Comparison of ENCODE assay signal across 7 mouse cellular contexts in genomic region chr3:60762874-60763273, GRCm38 (mm10).
A peak's percentile ranks its signal among the peaks of the same experiment; 100 is the strongest.
DNase-seq lines count a peak whose midpoint lies in the region; ATAC-seq and TF ChIP-seq lines count a peak whose summit lies in the region.

No protein-coding gene starts in this region.

- no peak overlapping the region for H3K4me2 ChIP-seq in limb, embryonic 14.5 days (replicated peaks; ENCODE audit: low read depth, low read length, severe bottlenecking)
- H3K4me2 ChIP-seq in neural tube, embryonic 11.5 days (ENCODE audit: low read depth), result no peak overlapping the region

- no peaks in the 10 kb centered on the region for H3K4me1 ChIP-seq in limb, embryonic 14.5 days (ENCODE audit: control insufficient read depth, insufficient read depth, low read length)
- H3K4me1 ChIP-seq in neural tube, embryonic 11.5 days (ENCODE audit: control insufficient read depth, insufficient read depth, low read length), result no peaks in the 10 kb centered on the region

- ATAC-seq in limb, embryonic 14.5 days (ENCODE audit: low FRiP score, low read depth), result no peak; the same call in 1 of the 2 replicates
- ATAC-seq in neural tube, embryonic 11.5 days (ENCODE audit: insufficient read depth, low FRiP score, low TSS enrichment), result 0 out of 2 replicates have a peak, but pooled peaks have one; percentile 20

- no peak for TF ChIP-seq POLR2A in limb, embryonic 14.5 days (IDR thresholded peaks at IDR 0.05; ENCODE audit: borderline replicate concordance, extremely low read depth, insufficient read depth, insufficient read length)

- no peak overlapping the region for H3K4me3 ChIP-seq in limb, embryonic 14.5 days (replicated peaks; ENCODE audit: low read length)
- H3K4me3 ChIP-seq in neural tube, embryonic 11.5 days (ENCODE audit: low read depth, low read length), result no peak overlapping the region

- 54% methylated on average over 4 of the region's 4 CpGs for WGBS in limb, embryonic 14.5 days
- WGBS in neural tube, embryonic 11.5 days, result 69% methylated on average over 4 of the region's 4 CpGs

- no peak overlapping the region for H3K27ac ChIP-seq in limb, embryonic 14.5 days (replicated peaks; ENCODE audit: low read depth, low read length)
- H3K27ac ChIP-seq in neural tube, embryonic 11.5 days (ENCODE audit: low read depth, low read length), result no peak overlapping the region

- no peaks in the 10 kb centered on the region for H3K9me3 ChIP-seq in limb, embryonic 14.5 days (ENCODE audit: control insufficient read depth, low read length)
- H3K9me3 ChIP-seq in neural tube, embryonic 11.5 days (ENCODE audit: control insufficient read depth, low read length), result no peaks in the 10 kb centered on the region

- DNase-seq in 3134 (ENCODE audit: extremely low read depth, insufficient read length, low spot score) (peak; percentile 32), 416B (ENCODE audit: low read depth) (peak; percentile 82)
- peak; percentile 39 for DNase-seq in adrenal gland, postnatal 25 days
- peak; percentile 18 for DNase-seq in embryo, embryonic 9.5 days (ENCODE audit: extremely low spot score)
- DNase-seq in heart, postnatal 4 days, result peak; percentile 52
- DNase-seq in limb, embryonic 14.5 days (ENCODE audit: low spot score), result peak; percentile 64
- peak; percentile 47 for DNase-seq in neural tube, embryonic 11.5 days (ENCODE audit: low spot score)

- no peak overlapping the region for H3K9ac ChIP-seq in limb, embryonic 14.5 days (ENCODE audit: low read depth, low read length, severe bottlenecking)
- H3K9ac ChIP-seq in neural tube, embryonic 11.5 days (ENCODE audit: low read length), result no peak overlapping the region

- H3K27me3 ChIP-seq in limb, embryonic 14.5 days (ENCODE audit: control insufficient read depth, insufficient read depth, low read length), result no peaks in the 10 kb centered on the region
- no peaks in the 10 kb centered on the region for H3K27me3 ChIP-seq in neural tube, embryonic 11.5 days (ENCODE audit: control insufficient read depth, insufficient read depth, low read length)

- no peaks in the 10 kb centered on the region for H3K36me3 ChIP-seq in limb, embryonic 14.5 days (ENCODE audit: control insufficient read depth, insufficient read depth, low read length)
- H3K36me3 ChIP-seq in neural tube, embryonic 11.5 days (ENCODE audit: control insufficient read depth, insufficient read depth, low read length), result no peaks in the 10 kb centered on the region

Comparison
In these comparisons a context has a peak if more than half of its experiments do, and no peak if none do; other contexts are left out.
1. DNase-seq: peak in every context shown above with its lines; median percentile 82 in 416B; 64 in limb, embryonic 14.5 days; 52 in heart, postnatal 4 days; 47 in neural tube, embryonic 11.5 days; 39 in adrenal gland, postnatal 25 days; 32 in 3134; 18 in embryo, embryonic 9.5 days.